Mouse (Mus musculus) stomach, embryonic 14.5 days (tissue): ENCODE results near the gene Dusp10. TPM values are rescaled to one million over a fixed set of nuclear protein-coding genes. Genes with fewer than 3 reads are reported as not detected.

ENCODE experiments used
- ATAC-seq: fragments of 200-750 bp; cut with Nextera tagmentation; 2 replicates; pipeline ENCODE4 v1.8.0; 2017; ENCODE audit warnings: low read depth, moderate TSS enrichment; ENCODE audit not compliant: insufficient number of reproducible peaks, insufficient read depth, low FRiP score
- H3K27ac ChIP-seq: fragments of 300-500 bp; sonication (generic); 2 replicates; pipeline ENCODE4 v1.5.1; 2014; ENCODE audit warnings: mild to moderate bottlenecking, low read length, moderate library complexity, mixed read lengths
- H3K27me3 ChIP-seq: fragments of 300-500 bp; sonication (generic); 2 replicates; pipeline ENCODE4 v1.6.1; 2014; ENCODE audit warnings: low read length, control low read depth, mixed read lengths; ENCODE audit not compliant: control insufficient read depth, insufficient read depth
- H3K36me3 ChIP-seq: fragments of 300-500 bp; sonication (generic); 2 replicates; pipeline ENCODE4 v1.6.1; 2014; ENCODE audit warnings: mild to moderate bottlenecking, control low read depth, low read length, moderate library complexity, mixed read lengths; ENCODE audit not compliant: control insufficient read depth, insufficient read depth
- H3K4me1 ChIP-seq: fragments of 300-500 bp; sonication (generic); 2 replicates; pipeline ENCODE4 v1.6.1; 2014; ENCODE audit warnings: low read length, control low read depth, mixed read lengths; ENCODE audit not compliant: control insufficient read depth, insufficient read depth
- H3K4me2 ChIP-seq: fragments of 300-500 bp; sonication (generic); replicated peaks from 2 replicates; pipeline ENCODE4 v1.6.1; 2014; ENCODE audit warnings: low read depth, low read length, control low read depth
- H3K4me3 ChIP-seq: fragments of 300-500 bp; sonication (generic); 2 replicates; pipeline ENCODE4 v1.5.1; 2014; ENCODE audit warnings: low read depth, low read length, control low read depth
- H3K9ac ChIP-seq: fragments of 300-500 bp; sonication (generic); replicated peaks from 2 replicates; pipeline ENCODE4 v1.6.1; 2014; ENCODE audit warnings: low read depth, mild to moderate bottlenecking, control low read depth, low read length, moderate library complexity, mixed read lengths
- H3K9me3 ChIP-seq: fragments of 300-500 bp; sonication (generic); 2 replicates; pipeline ENCODE4 v1.6.1; 2016; ENCODE audit warnings: low read depth, low read length, control low read depth; ENCODE audit not compliant: control insufficient read depth
- WGBS: fragments of 180-500 bp; shearing (Covaris S2); extraction: QIAGEN DNeasy Blood & Tissue Kit; methylation state at CpG from one replicate; pipeline ENCODE4 v1.1.7; 2014; 5-methylcytosine and 5-hydroxymethylcytosine counted together
- polyA plus RNA-seq: library from polyadenylated mRNA; unstranded; fragments of >200 nt; fragmentation: Nextera tagmentation; extraction: Ambion mirVana; gene quantifications from 2 replicates; pipeline ENCODE4 v1.2.1, GENCODE M21; 2014

Gene Dusp10
- polyA plus RNA-seq, 1 experiment from 2014 or later = 9.0 TPM

DNA sequence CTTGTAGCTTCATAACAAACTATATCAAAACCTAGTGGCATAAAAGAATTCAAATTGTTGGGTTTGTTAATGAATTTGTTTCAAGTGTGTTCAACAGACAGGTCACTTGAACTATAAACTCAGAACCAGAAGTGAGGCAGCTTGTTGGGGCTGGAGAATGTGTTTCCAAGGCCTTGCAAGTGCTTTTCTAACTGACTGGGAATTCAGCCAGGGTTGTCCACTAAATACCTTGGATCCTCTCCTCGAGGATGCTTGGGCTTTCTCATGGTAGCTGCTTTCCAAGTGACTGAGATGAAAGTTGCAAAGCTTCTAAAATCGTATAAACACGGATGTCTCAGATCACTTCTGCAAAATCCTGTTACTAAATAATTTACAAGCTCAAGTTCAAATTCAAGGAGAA, 69.6 kb downstream of the Dusp10 start:
- Histone ChIP-seq H3K4me2 (no peak overlapping the region), H3K27ac (no peak overlapping the region), H3K4me3 (no peak overlapping the region), H3K27me3 (no peaks in the 10 kb centered on the region), H3K4me1 (no peaks in the 10 kb centered on the region), H3K9me3 (no peaks in the 10 kb centered on the region), H3K36me3 (no peaks in the 10 kb centered on the region), H3K9ac (no peak overlapping the region)
- ATAC-seq = no peak
- WGBS = 49% methylated on average over 3 of the region's 3 CpGs

DNA sequence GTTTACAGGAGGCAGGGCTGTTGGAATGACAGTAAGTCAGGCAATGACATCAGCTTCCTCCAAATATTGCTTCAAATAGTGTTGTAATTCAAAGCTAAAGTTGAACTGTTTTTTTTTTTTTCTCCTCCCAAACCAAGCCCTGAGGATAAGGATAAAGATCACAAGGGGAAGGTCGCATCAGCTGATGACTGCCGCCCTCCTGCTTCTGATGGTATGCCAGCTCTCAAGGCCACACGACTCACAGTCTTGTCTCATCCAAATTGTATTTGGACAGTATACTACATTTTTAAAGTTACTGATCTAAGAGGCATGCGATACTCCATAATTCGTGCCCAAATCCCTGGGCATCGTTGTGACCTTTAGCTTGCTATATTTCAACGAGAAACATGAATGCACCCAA, 70.1 kb downstream of the Dusp10 start:
- H3K9ac ChIP-seq = no peak overlapping the region
- WGBS = 82% methylated on average over 7 of the region's 7 CpGs
- no peaks in the 10 kb centered on the region for H3K36me3 ChIP-seq
- no peak overlapping the region for H3K4me3 ChIP-seq
- no peaks in the 10 kb centered on the region for H3K27me3 ChIP-seq
- no peaks in the 10 kb centered on the region for H3K9me3 ChIP-seq
- ATAC-seq = no peak
- H3K4me2 ChIP-seq = no peak overlapping the region
- H3K4me1 ChIP-seq = no peaks in the 10 kb centered on the region
- no peak overlapping the region for H3K27ac ChIP-seq

DNA sequence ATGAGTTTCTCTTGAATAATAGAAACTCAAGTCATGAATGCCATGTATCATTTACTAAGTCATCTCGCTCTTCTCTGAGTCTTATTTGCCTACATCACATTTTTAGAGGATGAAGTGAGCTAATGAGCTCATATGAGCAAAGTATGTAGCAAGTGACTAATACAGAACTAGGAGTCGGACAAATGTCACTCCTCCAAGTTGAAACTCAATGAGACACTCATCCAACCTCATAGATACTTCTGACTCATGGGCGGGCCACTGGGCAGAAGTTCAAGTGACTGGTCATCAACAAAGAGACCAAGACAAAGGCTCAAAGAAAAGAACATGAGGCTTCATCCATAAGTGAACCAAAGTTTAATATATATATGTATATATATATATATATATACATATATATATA, 71.9 kb downstream of the Dusp10 start:
- Histone ChIP-seq H3K27me3 (no peaks in the 10 kb centered on the region), H3K9ac (no peak overlapping the region), H3K9me3 (no peaks in the 10 kb centered on the region), H3K27ac (no peak overlapping the region), H3K4me1 (no peaks in the 10 kb centered on the region), H3K4me2 (no peak overlapping the region), H3K36me3 (no peaks in the 10 kb centered on the region), H3K4me3 (no peak overlapping the region)
- WGBS = 93% methylated on average over 3 of the region's 3 CpGs
- ATAC-seq = no peak

GRCm38 (mm10) chr1:184090515-184090914, 77.4 kb downstream of the Dusp10 start:
- Histone ChIP-seq H3K27ac (no peak overlapping the region), H3K9ac (no peak overlapping the region), H3K4me1 (no peaks in the 10 kb centered on the region), H3K4me3 (no peak overlapping the region), H3K4me2 (no peak overlapping the region), H3K36me3 (no peaks in the 10 kb centered on the region), H3K27me3 (no peaks in the 10 kb centered on the region), H3K9me3 (no peaks in the 10 kb centered on the region)
- ATAC-seq = no peak
- WGBS = 66% methylated on average over 6 of the region's 6 CpGs

GRCm38 (mm10) chr1:184094914-184095313, 81.8 kb downstream of the Dusp10 start:
- no peak overlapping the region for H3K4me2 ChIP-seq
- no peak overlapping the region for H3K27ac ChIP-seq
- no peak overlapping the region for H3K4me3 ChIP-seq
- H3K27me3 ChIP-seq = no peaks in the 10 kb centered on the region
- WGBS = 49% methylated on average over 3 of the region's 3 CpGs
- no peak overlapping the region for H3K9ac ChIP-seq
- no peak for ATAC-seq
- no peaks in the 10 kb centered on the region for H3K9me3 ChIP-seq
- H3K36me3 ChIP-seq = no peaks in the 10 kb centered on the region
- no peaks in the 10 kb centered on the region for H3K4me1 ChIP-seq

DNA sequence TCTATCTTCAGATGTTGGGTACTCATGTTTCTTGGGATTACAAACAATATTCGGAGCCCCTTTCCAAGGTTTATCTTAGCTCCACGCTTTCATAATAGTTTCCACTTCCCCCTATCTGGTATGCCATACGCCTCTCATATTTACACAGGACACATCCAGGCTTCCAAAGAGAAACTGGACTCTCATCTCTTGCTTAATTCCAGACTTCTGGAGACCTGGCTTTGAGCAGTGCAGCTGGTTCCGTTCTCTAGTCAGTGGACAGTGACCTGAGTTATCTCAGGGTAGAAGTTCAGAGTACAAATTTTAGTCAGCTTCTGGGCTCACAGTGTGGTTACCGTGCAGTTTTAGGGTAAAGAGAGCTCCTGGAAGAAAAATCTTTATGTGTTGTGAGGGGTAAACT, 87.3 kb downstream of the Dusp10 start:
- Histone ChIP-seq H3K4me1 (no peaks in the 10 kb centered on the region), H3K27ac (no peak overlapping the region), H3K36me3 (no peaks in the 10 kb centered on the region), H3K27me3 (no peaks in the 10 kb centered on the region), H3K9me3 (no peaks in the 10 kb centered on the region), H3K4me3 (no peak overlapping the region), H3K9ac (no peak overlapping the region), H3K4me2 (no peak overlapping the region)
- no peak for ATAC-seq
- WGBS = 59% methylated on average over 5 of the region's 5 CpGs

DNA sequence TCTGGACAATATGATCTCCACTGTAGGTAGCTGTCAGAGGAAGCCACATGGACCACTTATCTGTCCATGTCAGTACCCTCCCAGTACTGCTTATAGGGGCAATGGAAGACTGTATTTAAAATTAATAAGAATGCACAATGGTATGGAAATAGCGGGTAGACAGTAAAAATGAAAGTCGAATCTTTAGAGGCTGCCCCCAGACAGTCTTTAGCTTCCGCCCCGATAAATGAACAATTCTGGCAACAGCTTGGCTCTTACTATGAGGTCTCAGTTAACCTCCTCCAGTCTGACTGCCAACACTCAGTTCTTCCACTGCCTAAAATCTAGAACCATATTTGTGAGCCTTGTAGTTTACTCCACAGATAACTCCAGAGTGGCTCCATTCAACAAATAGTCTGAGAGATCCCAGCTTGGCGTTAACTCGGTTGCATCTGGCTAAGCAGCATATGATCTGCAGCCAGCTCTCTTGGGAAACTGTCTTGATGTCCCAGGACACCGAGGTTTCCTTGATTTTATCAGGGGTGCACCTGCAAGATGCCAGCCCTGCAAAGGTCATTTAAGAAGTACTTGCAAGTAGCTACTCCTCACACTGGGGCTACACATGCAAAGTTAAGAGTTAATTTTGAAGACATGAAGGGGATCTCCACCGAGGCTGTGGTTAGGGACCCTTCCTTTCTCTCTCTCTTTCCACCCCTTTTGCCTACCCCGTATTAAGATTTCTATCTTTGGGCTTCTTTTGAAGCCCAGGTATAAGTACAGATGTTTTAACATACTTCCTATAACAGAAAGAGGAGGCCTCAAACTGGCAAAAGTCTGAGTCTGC, 88.0 kb downstream of the Dusp10 start:
- H3K27me3 ChIP-seq = no peaks in the 10 kb centered on the region
- H3K4me3 ChIP-seq = no peak overlapping the region
- no peak overlapping the region for H3K9ac ChIP-seq
- 86% methylated on average over 9 of the region's 9 CpGs for WGBS
- no peaks in the 10 kb centered on the region for H3K4me1 ChIP-seq
- no peak overlapping the region for H3K4me2 ChIP-seq
- no peak overlapping the region for H3K27ac ChIP-seq
- no peaks in the 10 kb centered on the region for H3K36me3 ChIP-seq
- ATAC-seq = no peak
- H3K9me3 ChIP-seq = no peaks in the 10 kb centered on the region

DNA sequence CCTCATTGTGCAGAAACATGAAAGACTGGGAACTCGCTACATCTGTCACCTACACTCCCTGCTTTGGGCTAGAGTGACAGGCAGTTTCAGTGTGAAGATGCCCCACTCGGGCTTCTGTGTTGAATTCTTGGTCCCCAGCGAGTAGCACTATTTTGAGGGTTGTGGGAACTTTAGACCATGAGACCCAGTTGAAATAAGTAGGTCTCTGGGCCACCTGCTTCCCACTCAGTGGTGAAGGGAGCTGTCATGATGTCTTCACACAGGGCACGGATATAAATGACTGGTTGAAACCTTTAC, 88.6 kb downstream of the Dusp10 start:
- ATAC-seq = no peak
- H3K27ac ChIP-seq = no peak overlapping the region
- no peak overlapping the region for H3K9ac ChIP-seq
- H3K4me1 ChIP-seq = no peaks in the 10 kb centered on the region
- 77% methylated on average over 4 of the region's 4 CpGs for WGBS
- no peak overlapping the region for H3K4me2 ChIP-seq
- H3K9me3 ChIP-seq = no peaks in the 10 kb centered on the region
- H3K4me3 ChIP-seq = no peak overlapping the region
- no peaks in the 10 kb centered on the region for H3K27me3 ChIP-seq
- no peaks in the 10 kb centered on the region for H3K36me3 ChIP-seq

DNA sequence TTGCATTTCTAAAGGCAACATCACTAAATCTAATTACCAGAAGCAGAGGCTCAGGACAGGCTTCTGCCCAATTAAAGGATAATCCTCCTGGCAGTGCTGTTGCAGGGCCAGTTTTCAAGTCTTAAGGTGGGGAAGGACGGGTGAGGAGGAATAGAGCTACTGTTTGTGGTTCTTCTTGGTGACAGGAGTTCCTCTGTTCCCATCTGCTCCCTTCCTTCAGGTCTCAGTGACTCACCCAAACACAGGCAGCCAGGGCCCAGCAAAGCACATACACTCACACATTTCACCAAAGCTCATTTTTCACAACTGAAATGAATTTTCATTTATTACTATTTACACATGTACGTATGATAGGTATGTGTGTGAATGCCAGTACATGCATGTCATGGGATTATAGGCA, 93.7 kb downstream of the Dusp10 start:
- Histone ChIP-seq H3K36me3 (no peaks in the 10 kb centered on the region), H3K9ac (no peak overlapping the region), H3K4me1 (no peaks in the 10 kb centered on the region), H3K27ac (no peak overlapping the region), H3K4me2 (no peak overlapping the region), H3K9me3 (no peaks in the 10 kb centered on the region), H3K27me3 (no peaks in the 10 kb centered on the region), H3K4me3 (no peak overlapping the region)
- 58% methylated on average over 2 of the region's 2 CpGs for WGBS
- no peak for ATAC-seq
